Mouse (Mus musculus) MN1 (cell line): Measurements from ENCODE around the gene Padi2.
A peak's percentile ranks its signal among the peaks of the same experiment; 100 is the strongest.

Experiments used
- DNase-seq: peaks from one replicate; pipeline ENCODE4 v3.0.0-alpha.2; 2016; ENCODE audit warnings: low spot score

Padi2 gene

GRCm38 (mm10) chr4:140922508-140922907, 16.4 kb downstream of the Padi2 start:
- no peak for DNase-seq

DNA sequence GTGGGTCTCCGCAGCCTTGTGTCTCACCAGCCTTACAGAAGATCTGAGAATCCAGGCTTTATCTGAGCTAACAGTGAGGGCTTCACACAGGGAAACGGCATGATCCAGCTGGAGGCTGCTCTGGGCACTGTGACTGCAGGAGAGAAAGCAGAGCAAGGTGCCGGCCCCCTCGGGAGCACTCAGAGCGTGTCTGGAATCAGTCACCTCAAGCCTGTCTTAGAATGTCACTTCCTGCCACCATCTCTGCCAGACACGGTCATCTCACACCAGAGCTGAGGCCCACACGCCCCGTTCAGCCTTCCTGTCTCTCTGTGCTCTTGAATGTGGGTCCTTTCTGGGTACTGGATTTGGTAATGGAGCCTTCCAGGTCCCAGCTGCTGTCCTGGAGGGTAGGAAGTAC, 19.5 kb downstream of the Padi2 start:
- peak; percentile 90 for DNase-seq

GRCm38 (mm10) chr4:140928349-140928748, 22.2 kb downstream of the Padi2 start:
- DNase-seq: no peak

DNA sequence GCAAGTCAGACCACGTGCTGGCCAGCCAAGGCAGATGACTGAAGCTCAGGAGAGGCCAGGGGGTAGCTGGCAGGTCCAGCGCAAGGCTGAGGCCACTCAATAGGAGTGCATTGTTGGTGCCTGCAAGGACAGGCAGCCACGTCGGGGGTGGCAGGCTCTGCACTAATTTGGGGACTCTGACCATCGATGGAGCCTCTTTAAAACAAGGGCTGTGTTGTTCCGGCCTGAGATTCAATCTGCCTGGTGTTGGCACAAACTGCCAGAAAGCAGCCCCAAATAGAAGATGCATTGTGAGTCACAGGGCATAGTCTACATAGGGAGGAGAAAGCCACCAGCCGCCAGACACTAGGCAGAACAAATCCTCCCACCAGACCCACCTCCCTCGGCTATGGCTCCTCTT, 23.6 kb downstream of the Padi2 start:
- DNase-seq: peak; percentile 60

- peak; percentile 94 for DNase-seq
Observed at GRCm38 (mm10) chr4:140930900-140931470, 24.8 kb downstream of the Padi2 start.

DNA sequence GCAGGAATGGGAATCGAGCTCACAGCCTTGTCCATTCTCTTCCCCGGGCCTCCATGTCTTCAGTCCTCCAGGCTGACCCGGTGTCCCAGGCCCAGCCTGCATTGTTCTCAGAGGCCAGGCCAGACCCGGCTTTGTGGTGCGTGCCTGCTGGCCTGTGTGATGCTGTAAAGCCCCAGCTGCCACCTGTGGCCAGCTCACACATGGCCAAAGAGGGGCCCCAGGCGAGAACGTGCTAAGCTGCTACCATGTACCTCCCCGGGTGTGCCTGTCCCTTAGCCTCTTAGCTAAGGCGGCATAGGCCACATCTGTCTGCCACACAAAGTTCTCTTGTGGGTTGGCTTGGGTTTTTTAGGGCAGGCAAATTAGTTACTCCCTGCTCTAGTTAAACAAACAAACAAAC, 29.5 kb downstream of the Padi2 start:
- no peak for DNase-seq

- DNase-seq: no peak
Observed at GRCm38 (mm10) chr4:140944356-140944755, 38.2 kb downstream of the Padi2 start.

- no peak for DNase-seq
Observed at GRCm38 (mm10) chr4:140944961-140945442, 38.9 kb downstream of the Padi2 start.

DNA sequence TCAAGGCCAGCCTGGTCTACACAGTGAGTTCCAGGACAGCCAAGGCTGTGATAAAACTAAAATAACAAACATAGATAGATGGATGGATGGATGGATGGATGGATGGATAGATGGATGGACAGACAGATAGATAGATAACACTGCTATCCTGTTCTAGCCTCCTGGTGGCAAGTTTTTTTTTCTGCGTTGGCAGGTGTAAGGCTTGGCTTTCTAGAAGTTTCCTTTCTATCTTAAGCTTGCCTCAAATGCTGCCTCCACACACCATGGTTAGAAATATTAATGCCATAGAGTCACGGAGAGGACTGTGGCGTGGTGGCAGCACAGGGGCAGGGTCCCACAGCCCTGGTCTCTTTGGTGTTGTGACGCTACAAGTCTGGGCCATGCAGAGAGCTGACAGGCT, 39.4 kb downstream of the Padi2 start:
- no peak for DNase-seq

GRCm38 (mm10) chr4:140946048-140946447, 39.9 kb downstream of the Padi2 start:
- DNase-seq: no peak

- no peak for DNase-seq
Observed at GRCm38 (mm10) chr4:140946580-140947205, 40.5 kb downstream of the Padi2 start.

- no peak for DNase-seq
Observed at GRCm38 (mm10) chr4:140947487-140948440, 41.6 kb downstream of the Padi2 start.

DNA sequence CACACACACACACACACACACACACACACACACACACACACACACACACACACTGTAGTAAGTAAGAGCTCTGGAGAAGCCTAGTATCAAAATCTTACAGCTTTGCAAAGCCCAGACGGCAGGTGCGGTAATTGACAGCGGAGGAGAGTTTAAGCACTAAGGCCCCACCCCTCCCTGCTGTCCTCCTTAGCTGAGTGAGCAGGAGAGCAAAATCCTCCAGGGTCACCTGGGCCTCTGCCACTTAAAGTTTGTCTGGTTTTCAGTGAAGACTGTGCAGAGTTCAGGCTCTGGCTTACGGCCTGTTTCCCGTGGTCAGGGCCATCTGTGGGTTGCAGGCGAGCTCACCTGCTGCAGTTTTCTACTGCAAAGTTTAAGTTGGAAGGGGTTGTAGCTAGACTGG, 42.3 kb downstream of the Padi2 start:
- no peak for DNase-seq

DNA sequence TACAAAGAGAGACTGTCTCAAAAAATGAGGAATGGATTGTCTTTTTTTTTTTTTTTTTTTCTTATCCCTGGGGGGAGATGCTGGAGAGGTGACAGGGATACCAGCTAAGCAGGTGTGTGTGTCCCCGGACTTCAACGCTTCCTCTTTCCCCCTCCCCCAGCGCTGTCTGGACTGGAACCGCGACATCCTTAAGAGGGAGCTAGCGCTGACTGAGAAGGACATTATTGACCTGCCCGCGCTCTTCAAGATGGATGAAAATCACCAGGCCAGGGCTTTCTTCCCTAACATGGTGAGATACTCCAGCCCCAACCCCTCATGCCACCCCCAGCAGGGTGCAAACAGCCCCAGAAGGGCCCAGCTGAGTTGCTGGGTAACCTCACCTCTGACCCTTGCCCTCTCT, 42.9 kb downstream of the Padi2 start:
- DNase-seq: no peak

- DNase-seq: no peak
Observed at GRCm38 (mm10) chr4:140949616-140950015, 43.5 kb downstream of the Padi2 start.

- no peak for DNase-seq
Observed at GRCm38 (mm10) chr4:140950574-140950973, 44.4 kb downstream of the Padi2 start.

DNA sequence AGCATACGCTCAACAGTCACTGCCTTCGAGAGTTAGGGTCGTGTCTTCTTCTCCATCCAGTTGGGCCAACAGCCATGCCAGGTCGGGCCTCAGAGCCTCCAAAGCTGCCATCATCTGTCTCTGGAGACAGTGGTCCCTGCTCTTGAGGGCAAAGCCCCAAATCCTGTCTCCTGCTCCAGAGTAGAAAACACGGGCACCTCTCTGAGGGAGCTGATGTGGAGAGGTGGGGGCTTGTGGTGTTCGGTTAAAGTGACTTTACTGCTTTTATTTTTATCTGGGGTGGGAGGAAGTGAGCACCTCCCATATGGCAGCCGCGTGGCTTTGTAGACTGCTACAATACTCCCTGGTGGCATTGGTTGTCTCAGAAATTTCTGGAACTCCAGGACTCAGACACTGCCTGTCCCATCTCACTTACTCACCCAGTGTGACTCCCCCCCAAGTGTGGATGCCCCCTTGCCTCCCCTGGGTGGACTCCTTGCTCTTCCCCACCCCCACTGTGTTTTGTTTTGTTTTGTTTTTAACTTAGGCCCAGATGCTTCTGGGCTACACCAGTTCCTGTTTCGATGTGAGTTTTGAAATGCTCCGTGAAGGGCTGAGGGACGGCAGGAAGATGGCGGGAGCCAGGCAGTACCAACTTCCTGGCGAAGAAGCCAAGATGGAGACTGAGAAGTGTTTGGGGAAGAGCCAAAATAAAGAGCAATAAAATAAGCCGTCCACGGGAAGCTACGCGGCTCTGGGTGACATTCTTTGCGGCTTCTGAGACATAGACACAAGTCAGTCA, 45.9 kb downstream of the Padi2 start:
- no peak for DNase-seq

- no peak for DNase-seq
Observed at GRCm38 (mm10) chr4:140957131-140957702, 51.1 kb downstream of the Padi2 start.

- peak; percentile 87 for DNase-seq
Observed at GRCm38 (mm10) chr4:140957725-140958124, 51.6 kb downstream of the Padi2 start.

DNA sequence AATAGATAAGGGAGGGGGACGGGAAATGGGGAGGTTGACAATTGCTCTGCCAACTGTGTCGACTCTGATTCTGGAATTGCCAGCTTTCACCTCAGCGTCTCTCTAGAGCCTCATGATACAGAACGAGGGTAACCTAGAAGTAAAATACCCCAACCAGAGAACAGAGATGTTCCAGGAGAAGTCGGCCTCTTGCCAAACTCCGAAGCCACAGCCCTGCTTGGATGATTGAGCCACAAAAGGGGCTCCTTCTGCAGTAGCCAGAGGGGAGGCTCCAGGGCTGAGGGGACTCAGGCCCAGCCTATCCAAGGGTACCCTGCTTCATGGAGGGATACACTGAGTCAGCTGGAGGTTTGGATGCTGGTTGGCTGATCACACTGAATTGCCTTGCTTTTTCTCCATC, 52.2 kb downstream of the Padi2 start:
- DNase-seq: no peak

GRCm38 (mm10) chr4:140959128-140959679, 53.1 kb downstream of the Padi2 start:
- peak; percentile 15 for DNase-seq
